Comparison of ENCODE assay signal across 8 mouse cellular contexts in genomic region chr4:42950065-42950558, GRCm38 (mm10). TPM values are rescaled to one million over a fixed set of nuclear protein-coding genes. Genes with fewer than 3 reads are reported as not detected.
DNase-seq lines count a peak whose midpoint lies in the region; ATAC-seq lines count a peak whose summit lies in the region.

No protein-coding gene starts in this region.

- DNase-seq in 416B (ENCODE audit: low read depth): peak; percentile 89
- DNase-seq in adrenal gland, postnatal 10 days: peak; percentile 91
- DNase-seq in embryonic facial prominence, embryonic 11.5 days (ENCODE audit: low spot score): peak; percentile 93
- DNase-seq in heart, embryonic 10.5 days (ENCODE audit: low spot score): peak; percentile 92
- peak; percentile 80 to 87 for DNase-seq in natural killer cell, adult 2 months (ENCODE audit: low spot score in 2 of 2)

- no peaks in the 10 kb centered on the region; the same call in 1 of the 2 replicates for H3K4me1 ChIP-seq in embryonic facial prominence, embryonic 11.5 days (ENCODE audit: control insufficient read depth, insufficient read depth, low read length)
- peaks cover 61% of the 10 kb centered on the region for H3K4me1 ChIP-seq in heart, embryonic 10.5 days
- peaks cover 48% of the 10 kb centered on the region for H3K4me1 ChIP-seq in kidney, embryonic 15.5 days
- peaks cover 15% of the 10 kb centered on the region for H3K4me1 ChIP-seq in liver, embryonic 12.5 days
- H3K4me1 ChIP-seq in stomach, embryonic 15.5 days: peaks cover 13% of the 10 kb centered on the region; the same call in 1 of the 2 replicates

- peak overlapping the region; percentile 87 for H3K9ac ChIP-seq in embryonic facial prominence, embryonic 11.5 days (replicated peaks; ENCODE audit: low read length)
- peak overlapping the region; percentile 79 for H3K9ac ChIP-seq in kidney, embryonic 15.5 days
- H3K9ac ChIP-seq in liver, embryonic 12.5 days: peak overlapping the region; percentile 65
- peak overlapping the region; percentile 79 for H3K9ac ChIP-seq in stomach, embryonic 15.5 days

- peak overlapping the region; percentile 73 for H3K4me2 ChIP-seq in embryonic facial prominence, embryonic 11.5 days (ENCODE audit: low read depth, low read length)
- H3K4me2 ChIP-seq in kidney, embryonic 15.5 days: peak overlapping the region; percentile 84
- H3K4me2 ChIP-seq in liver, embryonic 12.5 days: peak overlapping the region; percentile 91
- peak overlapping the region; percentile 76 for H3K4me2 ChIP-seq in stomach, embryonic 15.5 days

- no peaks in the 10 kb centered on the region for H3K27me3 ChIP-seq in embryonic facial prominence, embryonic 11.5 days (ENCODE audit: control insufficient read depth, insufficient read depth, low read length)
- peaks cover 23% of the 10 kb centered on the region for H3K27me3 ChIP-seq in heart, embryonic 10.5 days (ENCODE audit: insufficient read depth, poor library complexity, severe bottlenecking)
- peaks cover 16% of the 10 kb centered on the region for H3K27me3 ChIP-seq in kidney, embryonic 15.5 days
- peaks cover 72% of the 10 kb centered on the region for H3K27me3 ChIP-seq in liver, embryonic 12.5 days (replicated peaks)
- peaks cover 6% of the 10 kb centered on the region; the same call in 1 of the 2 replicates for H3K27me3 ChIP-seq in stomach, embryonic 15.5 days (replicated peaks)

- 2% methylated on average over 15 of the region's 27 CpGs for WGBS in embryonic facial prominence, embryonic 11.5 days
- 2% methylated on average over 20 of the region's 27 CpGs for WGBS in heart, embryonic 10.5 days
- WGBS in kidney, embryonic 15.5 days: under 1% methylated on average over 25 of the region's 27 CpGs
- WGBS in liver, embryonic 12.5 days (ENCODE audit: insufficient replicate concordance): 3% methylated on average over 21 of the region's 27 CpGs
- WGBS in stomach, embryonic 15.5 days: 1% methylated on average over 20 of the region's 27 CpGs

- peak; percentile 64 for ATAC-seq in embryonic facial prominence, embryonic 11.5 days (replicated peaks; ENCODE audit: insufficient number of reproducible peaks, low FRiP score, low TSS enrichment, low read depth)
- peak; percentile 74 for ATAC-seq in kidney, embryonic 15.5 days (replicated peaks; ENCODE audit: low FRiP score)
- ATAC-seq in liver, embryonic 12.5 days: peak; percentile 44
- ATAC-seq in stomach, embryonic 15.5 days (ENCODE audit: insufficient read depth, low FRiP score, low read depth): peak; percentile 57

- no peaks in the 10 kb centered on the region for H3K9me3 ChIP-seq in embryonic facial prominence, embryonic 11.5 days (replicated peaks; ENCODE audit: control insufficient read depth, low read length)
- H3K9me3 ChIP-seq in heart, embryonic 10.5 days: no peaks in the 10 kb centered on the region
- H3K9me3 ChIP-seq in kidney, embryonic 15.5 days (replicated peaks): no peaks in the 10 kb centered on the region
- no peaks in the 10 kb centered on the region for H3K9me3 ChIP-seq in liver, embryonic 12.5 days (replicated peaks)
- H3K9me3 ChIP-seq in stomach, embryonic 15.5 days: no peaks in the 10 kb centered on the region

- peak overlapping the region; percentile 79 for H3K4me3 ChIP-seq in embryonic facial prominence, embryonic 11.5 days (ENCODE audit: low read depth, low read length)
- peak overlapping the region; percentile 89 for H3K4me3 ChIP-seq in heart, embryonic 10.5 days
- H3K4me3 ChIP-seq in kidney, embryonic 15.5 days (replicated peaks): peak overlapping the region; percentile 80
- peak overlapping the region; percentile 64 for H3K4me3 ChIP-seq in liver, embryonic 12.5 days
- H3K4me3 ChIP-seq in stomach, embryonic 15.5 days (replicated peaks): peak overlapping the region; percentile 81

- H3K36me3 ChIP-seq in embryonic facial prominence, embryonic 11.5 days (replicated peaks; ENCODE audit: control insufficient read depth, insufficient read depth, low read depth, low read length): no peaks in the 10 kb centered on the region
- H3K36me3 ChIP-seq in heart, embryonic 10.5 days: 0 out of 2 replicates have a peak, but pooled peaks cover 4% of the 10 kb centered on the region
- no peaks in the 10 kb centered on the region for H3K36me3 ChIP-seq in kidney, embryonic 15.5 days
- H3K36me3 ChIP-seq in liver, embryonic 12.5 days: no peaks in the 10 kb centered on the region
- H3K36me3 ChIP-seq in stomach, embryonic 15.5 days: no peaks in the 10 kb centered on the region

- peak overlapping the region; percentile 72 for H3K27ac ChIP-seq in embryonic facial prominence, embryonic 11.5 days (replicated peaks; ENCODE audit: low read depth, low read length)
- H3K27ac ChIP-seq in heart, embryonic 10.5 days: peak overlapping the region; percentile 98
- H3K27ac ChIP-seq in kidney, embryonic 15.5 days: peak overlapping the region; percentile 85
- peak overlapping the region; percentile 58 for H3K27ac ChIP-seq in liver, embryonic 12.5 days
- peak overlapping the region; percentile 90 for H3K27ac ChIP-seq in stomach, embryonic 15.5 days

RNA-seq across cellular contexts. Expression of gene Dnajb5, which starts 0.5 kb away (rescaled TPM):
- total RNA-seq in adrenal gland, postnatal 10 days (2021): 10 to 100 TPM; 19.4 to 20.4 TPM
- polyA plus RNA-seq in embryonic facial prominence, embryonic 11.5 days (2014; fragmentation: Nextera tagmentation; extraction: Ambion mirVana): 8.6 and 9.7 TPM in 2 replicates
- 11.4 and 12.3 TPM in 2 replicates for polyA plus RNA-seq in heart, embryonic 10.5 days (2016; fragmentation: Nextera tagmentation; extraction: Ambion mirVana)
- 6.9 and 10.0 TPM in 2 replicates for polyA plus RNA-seq in kidney, embryonic 15.5 days (2015; fragmentation: Nextera tagmentation; extraction: Ambion mirVana)
- 0.94 and 1.2 TPM in 2 replicates for polyA plus RNA-seq in liver, embryonic 12.5 days (2016; fragmentation: Nextera tagmentation; extraction: Ambion mirVana)
- polyA plus RNA-seq in stomach, embryonic 15.5 days (2015; fragmentation: Nextera tagmentation; extraction: Ambion mirVana): 7.6 and 9.2 TPM in 2 replicates

RNA-seq across cellular contexts. Expression of gene 1700022I11Rik, which starts 19.3 kb away (rescaled TPM):
- not detected for total RNA-seq in adrenal gland, postnatal 10 days (2021)
- 0.70 and 0.76 TPM in 2 replicates for polyA plus RNA-seq in embryonic facial prominence, embryonic 11.5 days (2014; fragmentation: Nextera tagmentation; extraction: Ambion mirVana)
- polyA plus RNA-seq in heart, embryonic 10.5 days (2016; fragmentation: Nextera tagmentation; extraction: Ambion mirVana): 0.25 and 0.70 TPM in 2 replicates
- 0.48 and 0.75 TPM in 2 replicates for polyA plus RNA-seq in kidney, embryonic 15.5 days (2015; fragmentation: Nextera tagmentation; extraction: Ambion mirVana)
- polyA plus RNA-seq in liver, embryonic 12.5 days (2016; fragmentation: Nextera tagmentation; extraction: Ambion mirVana): 0.20 and 0.47 TPM in 2 replicates
- polyA plus RNA-seq in stomach, embryonic 15.5 days (2015; fragmentation: Nextera tagmentation; extraction: Ambion mirVana): 0.43 and 1.7 TPM in 2 replicates

RNA-seq across cellular contexts. Expression of gene Phf24, which starts 33.7 kb away (rescaled TPM):
- total RNA-seq in adrenal gland, postnatal 10 days (2021): 1 to 10 TPM; 2.4 to 6.3 TPM
- 0.43 and 0.80 TPM in 2 replicates for polyA plus RNA-seq in embryonic facial prominence, embryonic 11.5 days (2014; fragmentation: Nextera tagmentation; extraction: Ambion mirVana)
- polyA plus RNA-seq in heart, embryonic 10.5 days (2016; fragmentation: Nextera tagmentation; extraction: Ambion mirVana): 1.5 and 2.8 TPM in 2 replicates
- polyA plus RNA-seq in kidney, embryonic 15.5 days (2015; fragmentation: Nextera tagmentation; extraction: Ambion mirVana): 0.26 and 0.93 TPM in 2 replicates
- polyA plus RNA-seq in liver, embryonic 12.5 days (2016; fragmentation: Nextera tagmentation; extraction: Ambion mirVana): 0.18 and 0.26 TPM in 2 replicates
- 1.1 and 2.1 TPM in 2 replicates for polyA plus RNA-seq in stomach, embryonic 15.5 days (2015; fragmentation: Nextera tagmentation; extraction: Ambion mirVana)

RNA-seq across cellular contexts. Expression of gene Vcp, which starts 50.2 kb away (rescaled TPM):
- total RNA-seq in adrenal gland, postnatal 10 days (2021): 100 to 1,000 TPM; 238 to 252 TPM
- 686 and 688 TPM in 2 replicates for polyA plus RNA-seq in embryonic facial prominence, embryonic 11.5 days (2014; fragmentation: Nextera tagmentation; extraction: Ambion mirVana)
- polyA plus RNA-seq in heart, embryonic 10.5 days (2016; fragmentation: Nextera tagmentation; extraction: Ambion mirVana): 588 and 628 TPM in 2 replicates
- polyA plus RNA-seq in kidney, embryonic 15.5 days (2015; fragmentation: Nextera tagmentation; extraction: Ambion mirVana): 547 and 571 TPM in 2 replicates
- polyA plus RNA-seq in liver, embryonic 12.5 days (2016; fragmentation: Nextera tagmentation; extraction: Ambion mirVana): 354 and 366 TPM in 2 replicates
- 430 and 514 TPM in 2 replicates for polyA plus RNA-seq in stomach, embryonic 15.5 days (2015; fragmentation: Nextera tagmentation; extraction: Ambion mirVana)

Comparison
In these comparisons a context has a peak if more than half of its experiments do, and no peak if none do; other contexts are left out.
1. Peak in every context shown above with its lines: DNase-seq, ATAC-seq, H3K4me3 ChIP-seq and H3K27ac ChIP-seq.